Mouse (Mus musculus) hindbrain, embryonic 12.5 days (tissue): ENCODE results near the gene Cfap300. TPM values are rescaled to one million over a fixed set of nuclear protein-coding genes. Genes with fewer than 3 reads are reported as not detected.

ENCODE experiments used
- ATAC-seq: fragments of 200-750 bp; cut with Nextera tagmentation; 2 replicates; pipeline ENCODE4 v1.8.0; 2017; ENCODE audit warnings: moderate TSS enrichment; ENCODE audit not compliant: low FRiP score
- H3K27ac ChIP-seq: fragments of 300-500 bp; sonication (generic); 2 replicates; pipeline ENCODE4 v1.5.1; 2016; ENCODE audit warnings: mild to moderate bottlenecking
- H3K27me3 ChIP-seq: fragments of 300-500 bp; sonication (generic); 2 replicates; pipeline ENCODE4 v1.6.1; 2016; ENCODE audit warnings: mild to moderate bottlenecking
- H3K36me3 ChIP-seq: fragments of 300-500 bp; sonication (generic); 2 replicates; pipeline ENCODE4 v1.6.1; 2016; ENCODE audit warnings: mild to moderate bottlenecking
- H3K4me1 ChIP-seq: fragments of 300-500 bp; sonication (generic); 2 replicates; pipeline ENCODE4 v1.6.1; 2016
- H3K4me2 ChIP-seq: fragments of 300-500 bp; sonication (generic); replicated peaks from 2 replicates; pipeline ENCODE4 v1.6.1; 2016; ENCODE audit warnings: mild to moderate bottlenecking
- H3K4me3 ChIP-seq: fragments of 300-500 bp; sonication (generic); 2 replicates; pipeline ENCODE4 v1.5.1; 2016; ENCODE audit warnings: mild to moderate bottlenecking
- H3K9ac ChIP-seq: fragments of 300-500 bp; sonication (generic); 2 replicates; pipeline ENCODE4 v1.6.1; 2016; ENCODE audit warnings: mild to moderate bottlenecking, moderate library complexity
- H3K9me3 ChIP-seq: fragments of 300-500 bp; sonication (generic); replicated peaks from 2 replicates; pipeline ENCODE4 v1.6.1; 2016; ENCODE audit warnings: mild to moderate bottlenecking
- WGBS: fragments of 180-500 bp; shearing (Covaris S2); methylation state at CpG from one replicate; pipeline ENCODE4 v1.1.7; 2016; 5-methylcytosine and 5-hydroxymethylcytosine counted together
- polyA plus RNA-seq: library from polyadenylated mRNA; unstranded; fragments of >200 nt; fragmentation: Nextera tagmentation; extraction: Ambion mirVana; gene quantifications from 2 replicates; pipeline ENCODE4 v1.2.1, GENCODE M21; 2016

The Cfap300 gene
- 15.7 and 18.8 TPM in 2 replicates for polyA plus RNA-seq

DNA sequence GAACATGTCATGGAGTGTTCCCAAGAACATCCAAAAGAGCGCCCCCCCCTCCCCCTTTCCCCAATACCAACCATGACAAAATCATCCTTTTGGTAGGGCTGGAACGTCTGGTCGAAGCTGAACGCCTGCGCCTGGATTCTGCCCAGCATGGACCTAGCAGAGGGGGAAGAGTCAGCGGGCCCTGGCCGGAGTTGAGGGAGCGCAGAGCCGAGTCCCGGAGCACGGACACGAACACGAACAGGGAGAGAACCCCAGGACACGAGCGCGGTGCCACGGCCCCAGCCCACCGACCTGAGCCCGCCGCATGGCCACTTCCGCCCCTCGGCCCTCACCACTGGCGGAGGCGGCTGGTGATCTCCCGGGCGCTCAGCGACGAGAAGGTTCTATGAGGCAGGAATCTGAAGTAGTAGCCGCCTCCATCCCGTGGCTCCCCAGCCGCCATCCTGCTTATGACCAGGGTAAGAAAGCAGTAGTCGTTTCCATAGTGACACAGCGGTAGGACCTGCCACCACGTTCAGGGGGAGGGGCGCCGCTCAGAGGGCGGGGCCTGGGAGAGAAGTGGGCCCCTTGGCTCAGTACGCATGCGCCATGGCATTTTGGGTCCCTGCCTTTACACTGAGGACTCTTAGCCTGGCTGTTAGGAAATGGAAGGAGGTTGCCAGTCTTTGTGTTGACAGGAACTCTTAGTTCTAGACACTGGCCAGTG lies at the start of gene Cfap300:
Gene Cfap300, minus strand, starts transcription at position 486 of the 706 bp plus-strand sequence.
- Histone ChIP-seq H3K4me3 (peak within 1 kb of the TSS; percentile 73), H3K9ac (peak within 1 kb of the TSS; percentile 76), H3K36me3 (no peaks in the 10 kb centered on the region), H3K4me2 (peak within 1 kb of the TSS; percentile 65), H3K27ac (peak within 1 kb of the TSS; percentile 85), H3K4me1 (peaks cover 8% of the 10 kb centered on the region; the same call in 1 of the 2 replicates), H3K27me3 (no peaks in the 10 kb centered on the region), H3K9me3 (no peaks in the 10 kb centered on the region)
- peak; percentile 99 for ATAC-seq
- 0% methylated on average over 39 of the region's 39 CpGs for WGBS

DNA sequence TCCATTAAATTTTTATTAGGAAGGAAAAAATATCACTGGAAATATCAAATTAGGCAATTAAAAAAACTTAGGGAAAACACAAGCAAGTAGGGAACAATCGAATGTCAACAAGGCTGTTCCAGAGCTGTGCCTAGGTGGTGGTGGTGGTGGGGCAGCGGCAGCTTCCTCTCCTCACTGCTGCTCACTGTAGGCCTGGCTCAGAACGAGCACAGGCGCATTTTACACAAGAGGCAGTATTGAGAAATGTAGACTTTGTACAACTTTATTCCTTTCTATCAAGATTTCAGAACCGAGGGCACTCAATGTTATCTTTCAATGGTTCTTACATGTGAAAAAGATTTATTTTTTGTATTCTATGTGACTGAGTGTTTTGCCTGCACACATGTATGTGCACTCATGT lies 36.3 kb upstream of the Cfap300 start:
- Histone ChIP-seq H3K9ac (no peak overlapping the region), H3K4me2 (no peak overlapping the region), H3K9me3 (no peaks in the 10 kb centered on the region), H3K4me3 (no peak overlapping the region), H3K36me3 (no peaks in the 10 kb centered on the region; the same call in 1 of the 2 replicates), H3K27ac (no peak overlapping the region), H3K27me3 (no peaks in the 10 kb centered on the region), H3K4me1 (no peaks in the 10 kb centered on the region)
- ATAC-seq: no peak
- 90% methylated on average over 5 of the region's 5 CpGs for WGBS

DNA sequence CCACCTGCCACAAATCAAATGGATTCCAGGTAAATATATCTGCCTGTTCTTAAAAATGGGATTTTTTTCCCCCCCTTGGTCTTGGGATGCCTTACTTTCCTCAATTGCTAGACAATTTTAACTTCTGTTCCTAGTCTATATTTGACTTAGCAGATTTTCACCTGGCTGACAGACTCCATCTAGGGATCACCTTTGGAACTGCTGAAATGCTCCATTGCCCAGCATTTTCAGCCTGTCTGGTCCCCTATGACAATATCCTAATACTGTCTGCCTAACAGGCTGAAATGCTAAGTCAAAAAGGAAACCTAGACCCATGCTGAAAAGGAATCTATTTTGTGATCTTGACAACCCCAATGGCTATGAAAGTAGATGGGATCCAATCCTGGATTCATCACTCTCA lies 31.7 kb upstream of the Cfap300 start:
- Histone ChIP-seq H3K9me3 (no peaks in the 10 kb centered on the region), H3K27me3 (no peaks in the 10 kb centered on the region), H3K36me3 (no peaks in the 10 kb centered on the region; the same call in 1 of the 2 replicates), H3K4me3 (no peak overlapping the region), H3K4me1 (no peaks in the 10 kb centered on the region), H3K4me2 (no peak overlapping the region), H3K27ac (no peak overlapping the region), H3K9ac (no peak overlapping the region)
- no peak for ATAC-seq

DNA sequence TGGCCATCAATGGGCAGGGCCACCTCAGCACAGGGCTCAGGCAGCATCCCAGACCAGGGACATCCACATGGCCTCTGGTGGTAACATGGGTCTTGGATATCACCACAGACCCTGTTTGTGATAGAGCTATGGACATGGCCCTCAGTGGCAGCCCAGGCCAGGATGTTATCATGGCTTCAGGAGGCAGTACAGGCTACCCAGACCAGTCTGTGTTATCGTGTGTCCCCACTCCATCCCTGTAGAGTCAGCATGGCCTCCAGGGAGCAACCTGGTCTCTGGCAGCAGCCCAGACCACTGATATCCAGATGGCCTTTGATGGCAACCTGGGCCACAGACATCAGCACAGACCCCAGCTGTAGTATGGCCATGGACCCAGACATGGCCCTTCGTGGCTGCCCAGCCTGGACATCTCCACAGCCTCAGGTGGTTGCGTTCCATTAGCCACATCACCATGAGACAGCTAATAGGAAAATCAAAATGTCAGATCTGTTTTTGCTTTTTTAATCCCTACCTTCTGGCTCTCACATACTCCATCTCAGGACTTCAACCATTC lies 30.7 kb upstream of the Cfap300 start:
- no peaks in the 10 kb centered on the region for H3K9me3 ChIP-seq
- no peak overlapping the region for H3K9ac ChIP-seq
- ATAC-seq: no peak
- no peak overlapping the region for H3K4me3 ChIP-seq
- no peak overlapping the region for H3K4me2 ChIP-seq
- H3K27ac ChIP-seq: no peak overlapping the region
- H3K4me1 ChIP-seq: no peaks in the 10 kb centered on the region
- WGBS: 90% methylated on average over 3 of the region's 3 CpGs
- no peaks in the 10 kb centered on the region for H3K27me3 ChIP-seq
- H3K36me3 ChIP-seq: no peaks in the 10 kb centered on the region; the same call in 1 of the 2 replicates

DNA sequence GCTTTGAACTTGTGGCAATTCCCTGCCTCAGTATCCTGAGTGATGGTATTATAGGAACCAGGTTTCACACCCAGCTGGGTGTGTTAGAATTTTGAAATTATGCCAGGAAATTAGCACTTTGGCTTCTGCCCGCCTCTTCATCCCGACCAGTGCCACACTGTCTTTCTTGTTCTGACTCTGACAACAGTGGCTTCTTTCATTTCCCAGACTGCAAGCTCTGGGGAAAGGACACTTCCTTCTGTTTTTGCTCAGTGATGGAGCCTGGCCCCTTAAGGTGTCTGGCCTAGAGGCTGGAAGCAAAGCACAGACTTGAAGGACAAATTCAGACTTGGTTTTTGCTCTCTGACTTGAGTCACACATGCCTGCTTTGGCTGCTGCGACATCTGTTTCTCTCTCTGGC lies 17.0 kb upstream of the Cfap300 start:
- Histone ChIP-seq H3K27ac (no peak overlapping the region), H3K4me1 (no peaks in the 10 kb centered on the region), H3K4me2 (no peak overlapping the region), H3K4me3 (no peak overlapping the region), H3K36me3 (no peaks in the 10 kb centered on the region), H3K9ac (no peak overlapping the region), H3K9me3 (0 out of 2 replicates have a peak, but pooled peaks cover under 1% of the 10 kb centered on the region), H3K27me3 (no peaks in the 10 kb centered on the region)
- WGBS: 72% methylated on average over 3 of the region's 3 CpGs
- no peak for ATAC-seq

DNA sequence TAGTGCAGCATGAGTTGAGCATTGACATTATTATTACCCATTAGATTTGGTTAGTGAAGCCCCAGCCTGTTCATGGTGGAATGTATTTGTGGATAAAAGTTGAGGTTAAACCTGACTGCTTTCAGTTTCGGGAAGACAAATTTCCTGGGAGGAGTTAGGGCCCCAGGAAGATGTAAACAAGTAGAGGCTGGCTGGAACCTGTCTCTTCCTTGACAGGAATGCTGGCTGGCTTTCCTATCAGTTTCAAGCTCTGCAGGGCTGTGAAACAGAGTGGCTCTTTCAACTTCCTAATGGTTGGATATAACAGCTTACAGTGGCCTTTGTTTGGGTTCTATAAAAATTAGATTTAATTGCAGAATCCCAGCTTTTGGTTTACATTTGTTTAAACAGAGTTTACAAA lies 12.2 kb upstream of the Cfap300 start:
- Histone ChIP-seq H3K4me3 (no peak overlapping the region), H3K27me3 (no peaks in the 10 kb centered on the region), H3K4me2 (no peak overlapping the region), H3K27ac (no peak overlapping the region), H3K9me3 (no peaks in the 10 kb centered on the region), H3K9ac (no peak overlapping the region), H3K36me3 (no peaks in the 10 kb centered on the region), H3K4me1 (no peaks in the 10 kb centered on the region)
- no peak for ATAC-seq
- 45% methylated on average over 1 of the region's 1 CpGs for WGBS

DNA sequence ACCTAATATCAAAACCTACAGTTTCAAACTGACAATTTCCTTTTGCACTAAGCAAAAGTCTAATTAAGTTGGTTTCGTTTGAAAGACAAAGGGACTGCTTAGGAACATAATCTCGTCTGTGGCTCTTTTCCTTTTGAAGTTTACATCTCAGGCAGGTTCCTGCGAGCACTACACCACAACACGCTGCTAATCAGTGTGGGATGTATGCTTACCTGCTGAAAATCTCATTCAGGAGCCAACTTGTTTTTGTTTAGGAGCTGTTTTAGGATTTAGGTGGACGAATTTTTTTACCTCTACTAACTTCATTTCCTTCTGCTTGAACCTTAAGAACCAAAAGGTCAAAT lies 393 bp upstream of the Cfap300 start:
- 29% methylated on average over 5 of the region's 5 CpGs for WGBS
- peak; percentile 60 for ATAC-seq
- Histone ChIP-seq H3K4me2 (peak overlapping the region; percentile 65), H3K27me3 (no peaks in the 10 kb centered on the region), H3K36me3 (no peaks in the 10 kb centered on the region), H3K4me1 (peaks cover 8% of the 10 kb centered on the region; the same call in 1 of the 2 replicates), H3K4me3 (peak overlapping the region; percentile 73), H3K9me3 (no peaks in the 10 kb centered on the region), H3K9ac (0 out of 2 replicates have a peak overlapping the region, but pooled peaks have one; percentile 76), H3K27ac (peak overlapping the region; percentile 3)

DNA sequence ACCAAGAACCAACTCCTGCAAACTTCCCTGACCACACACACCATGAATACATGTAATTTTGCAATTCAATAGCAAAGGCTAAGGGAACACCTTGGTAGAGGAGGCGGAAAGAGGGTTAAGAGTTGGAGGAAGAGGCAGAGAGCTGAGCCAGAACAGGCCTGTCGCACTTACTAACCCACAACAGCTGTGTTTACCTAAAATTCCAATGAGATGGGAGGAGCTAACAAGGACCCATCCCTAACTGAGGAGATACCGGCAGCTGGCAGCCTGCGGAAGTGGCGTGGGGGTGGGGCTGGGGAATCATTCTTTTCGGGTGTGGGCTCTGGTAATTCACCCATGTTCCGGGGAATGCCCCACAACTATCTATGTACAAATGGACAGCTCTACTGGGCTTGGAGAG lies 7.1 kb downstream of the Cfap300 start:
- Histone ChIP-seq H3K36me3 (no peaks in the 10 kb centered on the region), H3K9me3 (no peaks in the 10 kb centered on the region), H3K9ac (no peak overlapping the region), H3K4me2 (no peak overlapping the region), H3K27me3 (no peaks in the 10 kb centered on the region), H3K4me3 (no peak overlapping the region), H3K4me1 (no peaks in the 10 kb centered on the region), H3K27ac (no peak overlapping the region)
- ATAC-seq: no peak
- WGBS: 39% methylated on average over 7 of the region's 7 CpGs

DNA sequence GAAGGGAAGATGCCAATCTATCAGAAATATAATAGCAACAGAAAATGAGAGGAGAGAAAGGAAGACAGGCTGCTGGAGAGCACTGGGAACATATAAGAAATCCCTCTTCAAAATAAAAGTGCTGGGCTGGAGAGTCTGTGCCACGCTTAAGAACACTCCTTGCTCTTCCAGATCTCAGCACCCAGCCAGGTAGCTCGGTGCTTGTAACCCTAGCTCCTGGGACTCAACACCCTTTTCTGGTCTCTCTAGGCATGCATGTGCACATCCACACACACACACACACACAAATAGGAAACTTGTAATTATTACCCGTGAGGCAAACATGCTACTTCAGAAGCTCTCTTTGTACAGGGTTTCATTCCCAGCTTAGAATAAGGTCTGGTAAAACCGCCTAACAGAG lies 7.5 kb downstream of the Cfap300 start:
- ATAC-seq: no peak
- H3K36me3 ChIP-seq: no peaks in the 10 kb centered on the region
- no peak overlapping the region for H3K9ac ChIP-seq
- H3K4me2 ChIP-seq: no peak overlapping the region
- no peaks in the 10 kb centered on the region for H3K9me3 ChIP-seq
- H3K27me3 ChIP-seq: no peaks in the 10 kb centered on the region
- no peaks in the 10 kb centered on the region for H3K4me1 ChIP-seq
- no peak overlapping the region for H3K4me3 ChIP-seq
- H3K27ac ChIP-seq: no peak overlapping the region
- WGBS: 64% methylated on average over 4 of the region's 4 CpGs

DNA sequence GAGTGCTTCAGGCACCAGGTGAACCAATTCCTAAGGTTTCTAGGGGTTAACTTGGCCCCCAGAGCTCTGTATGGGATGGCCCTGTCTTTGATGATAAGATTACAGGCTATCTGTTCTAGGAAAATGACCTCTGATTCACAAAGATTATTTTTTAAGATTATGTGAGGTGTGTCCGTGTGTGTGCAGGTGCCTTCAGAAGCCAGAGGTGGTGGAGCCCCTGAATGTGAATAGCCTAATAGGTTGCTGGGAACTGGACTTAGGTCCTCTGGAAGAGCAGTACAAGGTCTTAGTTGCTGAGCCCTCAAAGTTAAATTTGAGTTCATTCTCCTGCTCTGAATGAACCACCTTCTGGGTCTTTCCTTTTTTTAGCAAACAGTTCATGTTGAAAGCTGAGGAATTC lies 8.5 kb downstream of the Cfap300 start:
- no peak overlapping the region for H3K4me3 ChIP-seq
- no peaks in the 10 kb centered on the region for H3K27me3 ChIP-seq
- no peak overlapping the region for H3K27ac ChIP-seq
- WGBS: 78% methylated on average over 1 of the region's 1 CpGs
- H3K9me3 ChIP-seq: no peaks in the 10 kb centered on the region
- H3K9ac ChIP-seq: no peak overlapping the region
- H3K36me3 ChIP-seq: no peaks in the 10 kb centered on the region
- H3K4me1 ChIP-seq: no peaks in the 10 kb centered on the region
- H3K4me2 ChIP-seq: no peak overlapping the region
- ATAC-seq: no peak

DNA sequence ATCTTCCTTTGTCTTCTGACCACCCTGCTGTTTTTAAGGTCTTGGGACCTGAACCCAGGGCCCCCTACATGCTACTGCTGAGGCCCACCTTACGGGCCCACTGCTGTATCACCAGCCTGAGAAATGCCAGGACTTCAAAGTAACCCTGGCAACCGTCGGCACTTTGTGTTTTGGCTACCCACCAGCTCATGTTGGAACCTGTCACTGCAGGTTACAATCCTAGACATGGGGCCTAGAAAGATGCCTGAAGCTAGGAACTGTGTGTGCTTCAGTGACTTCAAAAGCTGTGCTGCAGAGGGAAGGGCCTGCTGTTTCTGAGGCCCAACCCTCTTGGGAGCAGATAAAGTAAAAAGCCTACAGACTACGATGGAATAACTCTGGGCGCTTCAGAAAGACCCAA lies 9.8 kb downstream of the Cfap300 start:
- no peaks in the 10 kb centered on the region for H3K9me3 ChIP-seq
- no peak for ATAC-seq
- WGBS: 78% methylated on average over 5 of the region's 5 CpGs

DNA sequence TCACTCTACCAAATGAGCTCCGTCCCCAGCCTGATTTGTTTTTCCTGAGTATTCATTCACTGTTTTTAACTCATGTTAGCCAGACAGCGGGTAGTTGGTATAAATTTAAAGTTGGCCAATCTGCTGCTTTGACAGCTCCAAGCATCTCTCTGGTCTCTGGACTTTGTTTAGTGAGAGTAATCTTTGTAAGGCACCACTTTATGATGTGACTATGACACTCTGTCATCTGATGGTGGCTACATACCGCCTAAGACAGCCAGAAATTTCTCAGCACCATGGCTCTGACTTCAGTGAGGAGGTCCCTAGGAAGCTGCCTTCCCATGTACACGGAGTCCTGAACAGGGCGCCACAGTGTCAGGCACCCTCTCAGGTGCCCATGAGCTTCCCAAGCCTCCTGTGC lies 24.0 kb downstream of the Cfap300 start:
- Histone ChIP-seq H3K4me2 (no peak overlapping the region), H3K36me3 (no peaks in the 10 kb centered on the region), H3K27me3 (no peaks in the 10 kb centered on the region), H3K4me1 (no peaks in the 10 kb centered on the region), H3K4me3 (no peak overlapping the region), H3K9me3 (no peaks in the 10 kb centered on the region), H3K9ac (no peak overlapping the region), H3K27ac (no peak overlapping the region)
- ATAC-seq: no peak
- WGBS: 85% methylated on average over 5 of the region's 5 CpGs

More for the DNA sequence above, 9.8 kb downstream of the Cfap300 start:
- no peaks in the 10 kb centered on the region for H3K36me3 ChIP-seq
- no peaks in the 10 kb centered on the region for H3K27me3 ChIP-seq
- no peak overlapping the region for H3K4me3 ChIP-seq
- no peaks in the 10 kb centered on the region for H3K4me1 ChIP-seq
- H3K9ac ChIP-seq: no peak overlapping the region
- no peak overlapping the region for H3K4me2 ChIP-seq
- no peak overlapping the region for H3K27ac ChIP-seq
